Mouse (Mus musculus) intestine, postnatal 0 days (tissue): ENCODE results near the gene Yars. TPM values are rescaled to one million over a fixed set of nuclear protein-coding genes. Genes with fewer than 3 reads are reported as not detected.

Experiments
- ATAC-seq: fragments of 200-750 bp; cut with Nextera tagmentation; 2 replicates; pipeline ENCODE4 v1.8.0; 2017; ENCODE audit warnings: mild to moderate bottlenecking, moderate TSS enrichment, moderate library complexity
- H3K27ac ChIP-seq: fragments of 300-500 bp; sonication (generic); 2 replicates; pipeline ENCODE4 v1.5.1; 2014; ENCODE audit warnings: mild to moderate bottlenecking, low read depth, low read length, moderate library complexity
- H3K27me3 ChIP-seq: fragments of 300-500 bp; sonication (generic); replicated peaks from 2 replicates; pipeline ENCODE4 v1.6.1; 2014; ENCODE audit warnings: low read length, mixed read lengths; ENCODE audit not compliant: control insufficient read depth, insufficient read depth
- H3K36me3 ChIP-seq: fragments of 300-500 bp; sonication (generic); 2 replicates; pipeline ENCODE4 v1.6.1; 2014; ENCODE audit warnings: mild to moderate bottlenecking, moderate library complexity; ENCODE audit not compliant: control insufficient read depth, insufficient read depth
- H3K4me1 ChIP-seq: fragments of 300-500 bp; sonication (generic); replicated peaks from 2 replicates; pipeline ENCODE4 v1.6.1; 2014; ENCODE audit warnings: antibody characterized with exemption, low read length, mixed read lengths; ENCODE audit not compliant: control insufficient read depth, insufficient read depth
- H3K4me2 ChIP-seq: fragments of 300-500 bp; sonication (generic); replicated peaks from 2 replicates; pipeline ENCODE4 v1.6.1; 2014; ENCODE audit warnings: low read depth, mild to moderate bottlenecking, moderate library complexity
- H3K4me3 ChIP-seq: fragments of 300-500 bp; sonication (generic); 2 replicates; pipeline ENCODE4 v1.5.1; 2014; ENCODE audit warnings: low read depth, low read length
- H3K9ac ChIP-seq: fragments of 300-500 bp; sonication (generic); 2 replicates; pipeline ENCODE4 v1.6.1; 2014; ENCODE audit warnings: mild to moderate bottlenecking, low read depth, low read length
- H3K9me3 ChIP-seq: fragments of 300-500 bp; sonication (generic); 2 replicates; pipeline ENCODE4 v1.6.1; 2016; ENCODE audit warnings: mixed run types; ENCODE audit not compliant: control insufficient read depth
- CTCF ChIP-seq: sonication (generic); IDR thresholded peaks from 2 replicates; pipeline ENCODE4 v1.5.1; 2016; ENCODE audit warnings: low read depth, mild to moderate bottlenecking, control low read depth, antibody characterized with exemption, moderate library complexity
- WGBS: fragments of 180-500 bp; shearing (Covaris S2); extraction: QIAGEN DNeasy Blood & Tissue Kit; methylation state at CpG from one replicate; pipeline ENCODE4 v1.1.7; 2014; 5-methylcytosine and 5-hydroxymethylcytosine counted together
- polyA plus RNA-seq: library from polyadenylated mRNA; unstranded; fragments of >200 nt; fragmentation: Nextera tagmentation; extraction: Ambion mirVana; gene quantifications from 2 replicates; pipeline ENCODE4 v1.2.1, GENCODE M21; 2015

Gene Yars
- polyA plus RNA-seq, 1 experiment from 2014 or later: 35.6 TPM

DNA sequence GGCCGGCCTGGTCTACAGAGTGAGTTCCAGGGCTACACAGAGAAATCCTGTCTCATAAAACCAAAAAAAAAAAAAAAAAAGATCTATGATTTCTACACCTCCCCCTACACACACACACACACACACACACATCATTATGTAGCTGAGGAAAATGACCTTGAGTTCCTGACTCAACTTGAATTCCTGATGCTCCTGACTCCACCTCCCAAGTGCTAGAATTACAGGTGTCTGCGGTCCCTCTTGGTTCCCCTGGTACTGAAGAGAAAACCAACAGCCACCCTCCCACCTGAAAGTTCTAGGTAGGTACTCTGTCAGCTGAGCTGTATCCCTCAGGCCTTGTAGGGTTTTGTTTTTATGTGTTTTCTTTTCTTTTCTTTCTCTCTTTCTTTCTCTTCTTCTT, 62.9 kb downstream of the Yars start:
- Histone ChIP-seq H3K27me3 (no peaks in the 10 kb centered on the region), H3K36me3 (no peaks in the 10 kb centered on the region), H3K4me3 (no peak overlapping the region), H3K9me3 (no peaks in the 10 kb centered on the region), H3K4me2 (no peak overlapping the region), H3K27ac (no peak overlapping the region), H3K9ac (no peak overlapping the region), H3K4me1 (peaks cover 9% of the 10 kb centered on the region)
- no peak for TF ChIP-seq CTCF
- WGBS: 86% methylated on average over 2 of the region's 2 CpGs
- ATAC-seq: no peak

DNA sequence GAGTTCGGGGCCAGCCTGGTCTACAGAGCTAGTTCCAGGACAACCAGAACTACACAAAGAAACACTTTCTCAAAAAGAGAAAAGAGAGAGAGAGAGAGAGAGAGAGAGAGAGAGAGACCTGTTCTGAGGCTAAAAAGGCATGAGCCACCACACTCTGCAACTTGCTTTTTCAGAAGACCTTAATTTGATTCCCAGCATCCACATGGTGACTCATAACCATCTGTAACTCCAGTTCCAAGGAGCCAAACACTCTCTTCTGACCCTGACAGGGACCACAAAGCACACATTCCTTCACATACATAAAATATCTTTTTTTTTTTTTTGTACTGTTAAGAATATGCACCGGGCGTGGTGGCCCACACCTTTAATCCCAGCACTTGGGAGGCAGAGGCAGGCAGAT, 65.0 kb downstream of the Yars start:
- Histone ChIP-seq H3K4me3 (no peak overlapping the region), H3K27ac (no peak overlapping the region), H3K4me2 (no peak overlapping the region), H3K9ac (no peak overlapping the region), H3K9me3 (no peaks in the 10 kb centered on the region), H3K27me3 (no peaks in the 10 kb centered on the region), H3K4me1 (peaks cover 3% of the 10 kb centered on the region; the same call in 1 of the 2 replicates), H3K36me3 (no peaks in the 10 kb centered on the region)
- no peak for ATAC-seq
- 86% methylated on average over 3 of the region's 3 CpGs for WGBS
- no peak for TF ChIP-seq CTCF

DNA sequence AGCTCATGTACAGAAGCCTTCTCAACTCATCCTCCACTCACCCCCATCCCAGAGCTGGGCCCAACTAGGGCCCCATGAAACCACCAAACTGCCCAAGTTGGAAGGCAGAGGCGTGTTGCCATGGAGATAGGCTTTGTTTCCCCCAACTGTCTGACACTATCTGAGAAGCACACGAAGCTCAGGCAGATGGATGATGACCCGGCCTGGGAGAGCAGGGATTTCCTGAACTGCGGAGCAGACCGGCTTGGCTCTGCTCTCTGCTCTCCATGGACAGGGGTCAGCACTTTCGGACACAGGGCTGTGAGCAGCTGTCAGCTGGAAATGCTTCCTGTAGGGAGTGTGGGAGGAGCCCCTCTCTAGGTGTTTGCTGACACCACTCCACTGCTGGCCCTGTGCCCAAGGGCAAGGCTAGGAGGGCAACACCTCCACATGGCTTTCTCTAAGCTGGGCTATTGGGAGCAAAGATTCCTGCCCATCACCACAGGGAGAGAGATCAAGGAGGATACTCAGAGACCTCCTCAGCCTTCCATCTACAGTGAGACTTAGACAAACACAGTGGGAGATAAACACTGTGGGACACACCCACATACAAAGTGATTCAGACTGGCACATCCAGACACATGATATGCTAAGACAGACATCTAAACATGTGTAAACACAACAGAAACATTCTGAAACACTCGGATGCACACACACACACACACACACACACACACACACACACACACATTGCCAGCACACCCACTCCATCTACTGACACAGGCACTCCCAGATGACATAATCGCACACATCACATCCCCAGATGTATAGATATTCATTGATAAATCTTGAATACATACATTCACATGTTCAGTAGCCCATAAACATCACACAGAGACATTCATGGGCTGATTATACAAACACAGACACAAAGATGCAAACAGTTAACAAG, 67.2 kb downstream of the Yars start:
- Histone ChIP-seq H3K4me1 (no peaks in the 10 kb centered on the region; the same call in 1 of the 2 replicates), H3K4me2 (0 out of 2 replicates have a peak overlapping the region, but pooled peaks have one; percentile 24), H3K36me3 (no peaks in the 10 kb centered on the region), H3K27me3 (no peaks in the 10 kb centered on the region), H3K9ac (no peak overlapping the region), H3K4me3 (no peak overlapping the region), H3K9me3 (no peaks in the 10 kb centered on the region), H3K27ac (peak overlapping the region; percentile 21; the same call in 1 of the 2 replicates)
- peak; percentile 32; the same call in 1 of the 2 replicates for ATAC-seq
- TF ChIP-seq CTCF: no peak
- 24% methylated on average over 8 of the region's 8 CpGs for WGBS

DNA sequence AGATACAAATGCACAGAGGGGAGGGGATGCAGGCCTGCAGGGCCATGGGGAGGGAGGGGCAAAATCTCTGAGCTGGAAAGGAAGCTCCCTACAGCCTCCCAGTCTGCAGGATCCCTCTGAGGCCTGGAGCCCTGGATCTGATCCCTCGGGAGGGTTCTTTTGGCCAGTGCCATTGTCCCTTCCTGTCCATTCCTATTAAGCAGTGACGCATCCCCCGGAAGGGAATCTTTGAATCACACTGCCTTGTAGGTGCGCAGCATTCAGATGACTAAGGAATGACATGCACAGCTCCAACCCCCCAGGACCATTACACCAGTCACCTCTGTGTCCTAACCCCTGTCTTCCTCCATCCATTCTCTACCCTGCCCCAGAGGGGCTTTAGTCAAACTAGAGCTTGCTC, 69.5 kb downstream of the Yars start:
- no peak for ATAC-seq
- Histone ChIP-seq H3K27ac (no peak overlapping the region), H3K4me2 (no peak overlapping the region), H3K27me3 (no peaks in the 10 kb centered on the region), H3K9me3 (no peaks in the 10 kb centered on the region), H3K4me3 (no peak overlapping the region), H3K36me3 (no peaks in the 10 kb centered on the region), H3K9ac (no peak overlapping the region), H3K4me1 (no peaks in the 10 kb centered on the region; the same call in 1 of the 2 replicates)
- TF ChIP-seq CTCF: no peak
- 81% methylated on average over 4 of the region's 4 CpGs for WGBS

DNA sequence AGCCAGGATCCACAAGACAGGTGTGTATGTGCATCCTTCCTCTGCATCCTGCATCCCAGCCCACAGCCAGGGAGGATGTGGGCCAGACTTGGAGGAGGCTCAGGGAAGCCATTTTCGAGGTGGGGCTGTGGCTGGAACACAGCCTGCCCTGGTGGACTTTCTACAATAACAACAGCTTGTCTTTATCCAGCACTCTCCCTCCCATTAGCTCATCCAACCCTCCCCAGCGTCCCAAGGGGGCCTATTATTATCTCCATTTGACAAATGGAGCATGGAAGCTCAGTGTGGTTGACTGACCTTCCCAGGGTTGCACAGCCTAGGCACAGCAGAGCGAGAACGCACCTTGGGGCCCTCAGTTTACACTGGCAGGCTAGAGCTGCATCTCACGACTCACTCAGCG, 71.1 kb downstream of the Yars start:
- ATAC-seq: no peak
- no peaks in the 10 kb centered on the region for H3K9me3 ChIP-seq
- no peak overlapping the region for H3K4me3 ChIP-seq
- TF ChIP-seq CTCF: no peak
- no peak overlapping the region for H3K27ac ChIP-seq
- no peak overlapping the region for H3K4me2 ChIP-seq
- no peaks in the 10 kb centered on the region for H3K27me3 ChIP-seq
- no peaks in the 10 kb centered on the region for H3K36me3 ChIP-seq
- H3K9ac ChIP-seq: no peak overlapping the region
- 28% methylated on average over 6 of the region's 6 CpGs for WGBS
- no peaks in the 10 kb centered on the region; the same call in 1 of the 2 replicates for H3K4me1 ChIP-seq

DNA sequence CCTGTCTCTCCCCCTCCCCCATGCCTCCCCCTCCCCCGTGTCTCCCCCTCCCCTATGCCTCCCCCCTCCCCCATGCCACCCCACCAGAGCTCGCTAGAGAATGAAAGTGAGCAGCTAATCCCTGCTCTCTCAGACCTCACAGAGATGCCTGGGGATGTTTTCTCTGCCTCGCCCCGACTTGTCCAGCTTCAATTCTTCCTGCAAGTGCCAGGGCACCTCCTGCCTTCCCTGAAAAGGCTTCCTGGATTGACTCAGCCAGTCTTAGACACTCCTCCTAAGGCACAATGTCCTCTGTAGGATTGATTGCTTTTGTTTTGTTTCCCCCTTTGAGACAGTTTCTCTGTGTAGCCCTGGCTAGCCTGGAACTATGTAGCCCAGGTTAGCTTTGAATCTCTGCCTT, 71.6 kb downstream of the Yars start, which contains the start of gene C77080:
TSS of gene C77080 (minus strand) at position 209 of the 400 bp plus-strand sequence.
- no peaks in the 10 kb centered on the region; the same call in 1 of the 2 replicates for H3K4me1 ChIP-seq
- no peak within 1 kb of the TSS for H3K4me2 ChIP-seq
- no peak for TF ChIP-seq CTCF
- 24% methylated on average over 2 of the region's 4 CpGs for WGBS
- H3K27me3 ChIP-seq: no peaks in the 10 kb centered on the region
- H3K9me3 ChIP-seq: no peaks in the 10 kb centered on the region
- no peak within 1 kb of the TSS for H3K27ac ChIP-seq
- no peak for ATAC-seq
- H3K4me3 ChIP-seq: no peak within 1 kb of the TSS
- H3K36me3 ChIP-seq: no peaks in the 10 kb centered on the region
- H3K9ac ChIP-seq: no peak within 1 kb of the TSS
